In genomic region chr16:92454495-92454894, GRCm38 (mm10) we compare ENCODE assay signal across 27 mouse cellular contexts. TPM values are rescaled to one million over a fixed set of nuclear protein-coding genes. Genes with fewer than 3 reads are reported as not detected.
A peak's percentile ranks its signal among the peaks of the same experiment; 100 is the strongest.
DNase-seq lines count a peak whose midpoint lies in the region; ATAC-seq and TF ChIP-seq lines count a peak whose summit lies in the region.
"Had no signal": no experiment of that assay in that cellular context is flagged by ENCODE, and none has a peak within 500 bp of the region (broad histone marks: within the 10 kb centered on the region; RNA-seq: fewer than 3 reads in every experiment).

No protein-coding gene starts in this region.

- no peak overlapping the region for H3K9ac ChIP-seq in embryonic facial prominence, embryonic 13.5 days
- no peak overlapping the region for H3K9ac ChIP-seq in embryonic facial prominence, embryonic 14.5 days (ENCODE audit: low read depth, low read length)
- H3K9ac ChIP-seq: embryonic facial prominence, embryonic 12.5 days; forebrain, postnatal 0 days; heart, embryonic 12.5 days; heart, embryonic 15.5 days; hindbrain, embryonic 13.5 days had no signal

- peaks cover 11% of the 10 kb centered on the region for H3K4me1 ChIP-seq in embryonic facial prominence, embryonic 13.5 days
- H3K4me1 ChIP-seq in embryonic facial prominence, embryonic 10.5 days, result peaks cover 7% of the 10 kb centered on the region; the same call in 1 of the 2 replicates
- H3K4me1 ChIP-seq in megakaryocyte, embryonic 14.5 days, result peaks cover 14% of the 10 kb centered on the region
- H3K4me1 ChIP-seq in E14TG2a.4 (replicated peaks; ENCODE audit: low read depth, low read length), result peaks cover 93% of the 10 kb centered on the region
- no peaks in the 10 kb centered on the region for H3K4me1 ChIP-seq in embryonic facial prominence, embryonic 14.5 days (ENCODE audit: control insufficient read depth, insufficient read depth, low read length)
- H3K4me1 ChIP-seq: embryonic facial prominence, embryonic 12.5 days had no signal

- 0 out of 2 replicates have a peak overlapping the region, but pooled peaks have one; percentile 2 for H3K27ac ChIP-seq in embryonic facial prominence, embryonic 13.5 days
- H3K27ac ChIP-seq in embryonic facial prominence, embryonic 10.5 days (replicated peaks), result no peak overlapping the region
- H3K27ac ChIP-seq in embryonic facial prominence, embryonic 14.5 days (replicated peaks; ENCODE audit: low read depth, low read length), result no peak overlapping the region
- H3K27ac ChIP-seq: embryonic facial prominence, embryonic 12.5 days; heart, embryonic 15.5 days; hindbrain, embryonic 10.5 days; hindbrain, embryonic 13.5 days; hindbrain, postnatal 0 days had no signal

- no peak for ATAC-seq in embryonic facial prominence, embryonic 13.5 days (ENCODE audit: insufficient number of reproducible peaks, insufficient read depth, low FRiP score, low TSS enrichment, low read depth)
- ATAC-seq in megakaryocyte, adult 5-6 weeks (ENCODE audit: poor library complexity, severe bottlenecking), result no peak
- ATAC-seq in embryonic facial prominence, embryonic 14.5 days (ENCODE audit: low read depth), result no peak
- ATAC-seq: activated CD4-positive, CD25-positive, alpha-beta regulatory T cell, adult 4 months; forebrain, embryonic 14.5 days; forebrain, postnatal 0 days; hindbrain, postnatal 0 days; inflammation-experienced regulatory T-cells, adult 6 months; intestine, embryonic 16.5 days had no signal

- no peaks in the 10 kb centered on the region for H3K27me3 ChIP-seq in embryonic facial prominence, embryonic 13.5 days
- no peaks in the 10 kb centered on the region for H3K27me3 ChIP-seq in embryonic facial prominence, embryonic 10.5 days (replicated peaks; ENCODE audit: low read depth, poor library complexity, severe bottlenecking)
- peaks cover 5% of the 10 kb centered on the region for H3K27me3 ChIP-seq in megakaryocyte, embryonic 14.5 days (replicated peaks)
- H3K27me3 ChIP-seq in E14TG2a.4 (ENCODE audit: insufficient read depth, low read length), result no peaks in the 10 kb centered on the region
- H3K27me3 ChIP-seq in embryonic facial prominence, embryonic 14.5 days (replicated peaks; ENCODE audit: control insufficient read depth, insufficient read depth, low read length), result no peaks in the 10 kb centered on the region
- H3K27me3 ChIP-seq: embryonic facial prominence, embryonic 12.5 days; hindbrain, embryonic 13.5 days had no signal

- H3K4me3 ChIP-seq in embryonic facial prominence, embryonic 13.5 days, result no peak overlapping the region
- no peak overlapping the region for H3K4me3 ChIP-seq in embryonic facial prominence, embryonic 10.5 days
- peak overlapping the region; percentile 35 for H3K4me3 ChIP-seq in megakaryocyte, embryonic 14.5 days (replicated peaks)
- peak overlapping the region; percentile 41 for H3K4me3 ChIP-seq in E14TG2a.4 (replicated peaks; ENCODE audit: low read length)
- H3K4me3 ChIP-seq in embryonic facial prominence, embryonic 14.5 days (ENCODE audit: low read depth, low read length), result no peak overlapping the region
- H3K4me3 ChIP-seq: embryonic facial prominence, embryonic 12.5 days; heart, embryonic 12.5 days; heart, embryonic 15.5 days; hindbrain, embryonic 10.5 days; hindbrain, embryonic 13.5 days had no signal

- 87% methylated on average over 18 of the region's 18 CpGs for WGBS in embryonic facial prominence, embryonic 13.5 days
- 92% methylated on average over 18 of the region's 18 CpGs for WGBS in embryonic facial prominence, embryonic 10.5 days
- 88% methylated on average over 18 of the region's 18 CpGs for WGBS in embryonic facial prominence, embryonic 14.5 days

- no peak for DNase-seq in embryonic facial prominence, embryonic 10.5 days (ENCODE audit: low spot score)
- peak; percentile 60 for DNase-seq in embryonic facial prominence, embryonic 14.5 days (ENCODE audit: low spot score)
- DNase-seq in frontal cortex, adult 2 months (ENCODE audit: extremely low spot score in 1 of 2, low spot score in 1 of 2), result no peak
- no peak for DNase-seq in cerebellum, adult 9-11 months
- DNase-seq: adrenal gland, adult 8-10 months; adrenal gland, postnatal 25 days; cerebellum, adult 11-12 months; cerebellum, adult 8-10 months; cerebellum, postnatal 14 days; forebrain, postnatal 0 days; gastrocnemius, postnatal 25 days; heart, postnatal 10 days; heart, postnatal 36 days had no signal

- H3K9me3 ChIP-seq in embryonic facial prominence, embryonic 13.5 days, result no peaks in the 10 kb centered on the region
- H3K9me3 ChIP-seq in embryonic facial prominence, embryonic 10.5 days, result no peaks in the 10 kb centered on the region
- H3K9me3 ChIP-seq in megakaryocyte, embryonic 14.5 days, result no peaks in the 10 kb centered on the region
- no peaks in the 10 kb centered on the region for H3K9me3 ChIP-seq in E14TG2a.4 (ENCODE audit: low read length)
- no peaks in the 10 kb centered on the region for H3K9me3 ChIP-seq in embryonic facial prominence, embryonic 14.5 days (ENCODE audit: control insufficient read depth, low read length)
- H3K9me3 ChIP-seq: embryonic facial prominence, embryonic 12.5 days; heart, embryonic 12.5 days; heart, embryonic 15.5 days; hindbrain, embryonic 10.5 days; hindbrain, embryonic 13.5 days had no signal

- no peak overlapping the region for H3K4me2 ChIP-seq in embryonic facial prominence, embryonic 13.5 days
- no peak overlapping the region for H3K4me2 ChIP-seq in embryonic facial prominence, embryonic 14.5 days (ENCODE audit: low read depth, low read length)
- H3K4me2 ChIP-seq: embryonic facial prominence, embryonic 12.5 days; heart, embryonic 12.5 days; heart, embryonic 15.5 days; hindbrain, embryonic 13.5 days had no signal

- no peak for TF ChIP-seq CTCF in E14TG2a.4 (conservative IDR thresholded peaks at IDR 0.05; ENCODE audit: low read length)

- peaks cover 13% of the 10 kb centered on the region for H3K36me3 ChIP-seq in embryonic facial prominence, embryonic 13.5 days
- peaks cover 23% of the 10 kb centered on the region for H3K36me3 ChIP-seq in embryonic facial prominence, embryonic 10.5 days (replicated peaks)
- peaks cover 4% of the 10 kb centered on the region for H3K36me3 ChIP-seq in megakaryocyte, embryonic 14.5 days (replicated peaks; ENCODE audit: low read length)
- H3K36me3 ChIP-seq in E14TG2a.4 (ENCODE audit: insufficient read depth, low read length), result peaks cover 30% of the 10 kb centered on the region
- no peaks in the 10 kb centered on the region; the same call in 1 of the 2 replicates for H3K36me3 ChIP-seq in embryonic facial prominence, embryonic 14.5 days (ENCODE audit: control insufficient read depth, insufficient read depth, low read length)
- H3K36me3 ChIP-seq: heart, embryonic 15.5 days had no signal

RNA-seq across cellular contexts. Expression of gene Rcan1, which starts 16.2 kb away (rescaled TPM):
- 34.9 and 37.2 TPM in 2 replicates for polyA plus RNA-seq in embryonic facial prominence, embryonic 13.5 days (2015; fragmentation: Nextera tagmentation; extraction: Ambion mirVana)
- 32.8 and 38.2 TPM in 2 replicates for polyA plus RNA-seq in embryonic facial prominence, embryonic 10.5 days (2016; fragmentation: Nextera tagmentation; extraction: Ambion mirVana)
- polyA plus RNA-seq in megakaryocyte, embryonic 14.5 days (2012; ENCODE audit: insufficient read depth, low replicate concordance), result 2.4 and 3.6 TPM in 2 replicates
- total RNA-seq in megakaryocyte, adult 5-6 weeks (2015), result 8.6 and 8.8 TPM in 2 replicates
- 8.8 and 11.5 TPM in 2 replicates for total RNA-seq in megakaryocyte, adult 5-6 weeks (2017)
- polyA plus RNA-seq in embryonic facial prominence, embryonic 14.5 days (2014; fragmentation: Nextera tagmentation; extraction: Ambion mirVana), result 34.6 TPM in 2 replicates
- polyA plus RNA-seq in frontal cortex, adult 2 months (2012; rRNA removed), result 44.2 and 45.5 TPM in 2 replicates

RNA-seq across cellular contexts. Expression of gene Clic6, which starts 31.0 kb away (rescaled TPM):
- 3.0 and 3.8 TPM in 2 replicates for polyA plus RNA-seq in embryonic facial prominence, embryonic 13.5 days (2015; fragmentation: Nextera tagmentation; extraction: Ambion mirVana)
- polyA plus RNA-seq in embryonic facial prominence, embryonic 10.5 days (2016; fragmentation: Nextera tagmentation; extraction: Ambion mirVana), result 5.0 and 5.6 TPM in 2 replicates
- polyA plus RNA-seq in megakaryocyte, embryonic 14.5 days (2012; ENCODE audit: insufficient read depth, low replicate concordance), result not detected in 2 replicates
- not detected in 2 replicates for total RNA-seq in megakaryocyte, adult 5-6 weeks (2015)
- total RNA-seq in megakaryocyte, adult 5-6 weeks (2017), result not detected in 2 replicates
- polyA plus RNA-seq in embryonic facial prominence, embryonic 14.5 days (2014; fragmentation: Nextera tagmentation; extraction: Ambion mirVana), result 3.0 and 4.1 TPM in 2 replicates
- polyA plus RNA-seq in frontal cortex, adult 2 months (2012; rRNA removed), result 0.67 and 0.82 TPM in 2 replicates
- total RNA-seq: adrenal gland, postnatal 25 days; gastrocnemius, postnatal 25 days had no signal
- polyA plus RNA-seq: activated CD4-positive, CD25-positive, alpha-beta regulatory T cell, adult 4 months; inflammation-experienced regulatory T-cells, adult 6 months had no signal

Comparison
In these comparisons a context has a peak if more than half of its experiments do, and no peak if none do; other contexts are left out.
1. H3K4me3 ChIP-seq: peak in megakaryocyte, embryonic 14.5 days (single experiment) and E14TG2a.4 (single experiment); none in embryonic facial prominence, embryonic 13.5 days (single experiment), embryonic facial prominence, embryonic 10.5 days (single experiment) and embryonic facial prominence, embryonic 14.5 days (single experiment).